Mouse (Mus musculus) limb, embryonic 13.5 days (tissue): ENCODE measurements around the gene Hoxa3. TPM values are rescaled to one million over a fixed set of nuclear protein-coding genes. Genes with fewer than 3 reads are reported as not detected.
A peak's percentile ranks its signal among the peaks of the same experiment; 100 is the strongest.

Experiments used
- ATAC-seq: fragments of 200-750 bp; cut with Nextera tagmentation; 2 replicates; pipeline ENCODE4 v1.8.0; 2017; ENCODE audit warnings: low read depth, moderate number of reproducible peaks, moderate TSS enrichment; ENCODE audit not compliant: low FRiP score
- H3K27ac ChIP-seq: fragments of 300-500 bp; sonication (generic); 2 replicates; pipeline ENCODE4 v1.5.1; 2015; ENCODE audit warnings: inconsistent platforms, mild to moderate bottlenecking, moderate library complexity
- H3K27me3 ChIP-seq: fragments of 300-500 bp; sonication (generic); 2 replicates; pipeline ENCODE4 v1.6.1; 2015; ENCODE audit warnings: mild to moderate bottlenecking, inconsistent platforms
- H3K36me3 ChIP-seq: fragments of 300-500 bp; sonication (generic); 2 replicates; pipeline ENCODE4 v1.6.1; 2015; ENCODE audit warnings: inconsistent platforms, mild to moderate bottlenecking, moderate library complexity
- H3K4me1 ChIP-seq: fragments of 300-500 bp; sonication (generic); 2 replicates; pipeline ENCODE4 v1.6.1; 2015; ENCODE audit warnings: inconsistent platforms
- H3K4me2 ChIP-seq: fragments of 300-500 bp; sonication (generic); replicated peaks from 2 replicates; pipeline ENCODE4 v1.6.1; 2015; ENCODE audit warnings: inconsistent platforms, mild to moderate bottlenecking, moderate library complexity
- H3K4me3 ChIP-seq: fragments of 300-500 bp; sonication (generic); 2 replicates; pipeline ENCODE4 v1.5.1; 2015; ENCODE audit warnings: moderate library complexity, mild to moderate bottlenecking, inconsistent platforms
- H3K9ac ChIP-seq: fragments of 300-500 bp; sonication (generic); 2 replicates; pipeline ENCODE4 v1.6.1; 2015; ENCODE audit warnings: mild to moderate bottlenecking, inconsistent platforms
- H3K9me3 ChIP-seq: fragments of 300-500 bp; sonication (generic); 2 replicates; pipeline ENCODE4 v1.6.1; 2016; ENCODE audit warnings: inconsistent platforms
- WGBS: fragments of 180-500 bp; shearing (Covaris S2); methylation state at CpG from one replicate; pipeline ENCODE4 v1.1.7; 2015; 5-methylcytosine and 5-hydroxymethylcytosine counted together
- polyA plus RNA-seq: library from polyadenylated mRNA; unstranded; fragments of >200 nt; fragmentation: Nextera tagmentation; extraction: Ambion mirVana; gene quantifications from 2 replicates; pipeline ENCODE4 v1.2.1, GENCODE M21; 2015

Gene Hoxa3
- polyA plus RNA-seq, 1 experiment from 2014 or later, result 5.9 TPM

- ATAC-seq, result no peak
- peak overlapping the region; percentile 75 for H3K4me2 ChIP-seq
- peaks cover 2% of the 10 kb centered on the region; the same call in 1 of the 2 replicates for H3K27me3 ChIP-seq
- peaks cover 27% of the 10 kb centered on the region for H3K36me3 ChIP-seq
- 11% methylated on average over 6 of the region's 6 CpGs for WGBS
- H3K4me1 ChIP-seq, result peaks cover 24% of the 10 kb centered on the region
- H3K4me3 ChIP-seq, result peak overlapping the region; percentile 95
- no peaks in the 10 kb centered on the region for H3K9me3 ChIP-seq
- H3K9ac ChIP-seq, result peak overlapping the region; percentile 100
- peak overlapping the region; percentile 100 for H3K27ac ChIP-seq
These were observed 22.7 kb upstream of the Hoxa3 start for GRCm38 (mm10) chr6:52235866-52236265.

DNA sequence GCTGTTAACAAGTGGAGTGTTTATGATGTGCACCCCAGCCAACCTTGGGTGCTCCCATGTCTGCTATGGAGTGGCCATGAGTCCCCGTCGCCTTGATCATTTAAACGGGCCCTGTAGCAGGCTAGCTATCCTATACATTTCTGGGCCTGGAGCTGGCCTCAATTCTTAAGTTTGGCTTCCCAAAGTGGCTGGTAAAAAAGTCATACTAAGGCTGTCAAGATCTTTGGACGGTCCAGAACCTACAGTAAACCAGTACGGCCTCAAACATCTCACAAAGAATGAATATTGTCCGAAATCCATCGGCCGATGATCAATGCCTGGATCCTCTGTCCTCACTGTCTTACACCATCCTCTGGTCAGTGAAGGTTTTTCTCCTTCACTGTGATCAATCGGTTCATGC lies 22.1 kb upstream of the Hoxa3 start:
- Histone ChIP-seq H3K4me2 (peak overlapping the region; percentile 75), H3K36me3 (peaks cover 28% of the 10 kb centered on the region), H3K27ac (peak overlapping the region; percentile 100), H3K9me3 (no peaks in the 10 kb centered on the region), H3K9ac (peak overlapping the region; percentile 100), H3K4me1 (peaks cover 22% of the 10 kb centered on the region), H3K27me3 (no peaks in the 10 kb centered on the region), H3K4me3 (peak overlapping the region; percentile 95)
- 10% methylated on average over 9 of the region's 9 CpGs for whole genome bisulfite sequencing
- ATAC-seq, result no peak

DNA sequence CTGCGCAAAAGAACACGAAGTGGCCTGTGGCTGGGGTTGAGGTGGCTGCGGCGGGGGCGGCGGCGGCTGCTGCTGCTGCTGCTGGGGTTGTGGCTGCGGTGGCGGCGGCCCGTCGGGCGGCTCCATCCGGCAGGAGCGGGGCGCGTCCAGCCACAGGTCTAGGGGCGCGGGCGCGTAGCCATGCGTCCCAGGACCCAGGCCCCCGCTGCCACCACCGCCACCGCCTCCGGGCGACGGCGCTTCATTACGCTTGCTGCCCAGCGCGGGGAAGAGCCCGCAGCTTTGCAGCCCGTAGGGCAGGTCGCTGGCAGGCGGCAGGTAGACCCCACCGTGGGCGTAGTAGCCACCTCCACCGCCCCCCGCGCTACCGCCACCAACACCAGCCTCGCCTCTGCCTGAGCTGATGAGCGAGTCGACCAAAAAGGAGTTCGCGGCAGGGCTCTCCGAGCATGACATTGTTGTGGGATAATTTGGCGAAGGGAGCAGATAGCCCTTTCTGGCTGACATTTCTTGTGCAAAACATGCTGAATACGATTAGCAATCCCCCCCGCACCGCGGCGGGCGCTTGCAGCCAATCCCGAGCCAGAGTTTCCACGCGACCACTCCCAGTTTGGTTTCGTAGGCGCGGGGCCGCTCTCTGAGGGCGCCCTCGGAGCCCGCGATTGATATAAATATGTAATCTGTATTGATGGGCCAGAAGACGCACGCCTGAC lies 21.4 kb upstream of the Hoxa3 start:
- peak overlapping the region; percentile 100 for H3K27ac ChIP-seq
- no peaks in the 10 kb centered on the region for H3K9me3 ChIP-seq
- no peaks in the 10 kb centered on the region for H3K27me3 ChIP-seq
- peaks cover 33% of the 10 kb centered on the region for H3K36me3 ChIP-seq
- H3K4me3 ChIP-seq, result peak overlapping the region; percentile 95
- H3K9ac ChIP-seq, result peak overlapping the region; percentile 100
- WGBS, result under 1% methylated on average over 61 of the region's 68 CpGs
- peak overlapping the region; percentile 75 for H3K4me2 ChIP-seq
- H3K4me1 ChIP-seq, result peaks cover 22% of the 10 kb centered on the region
- ATAC-seq, result peak; percentile 68

DNA sequence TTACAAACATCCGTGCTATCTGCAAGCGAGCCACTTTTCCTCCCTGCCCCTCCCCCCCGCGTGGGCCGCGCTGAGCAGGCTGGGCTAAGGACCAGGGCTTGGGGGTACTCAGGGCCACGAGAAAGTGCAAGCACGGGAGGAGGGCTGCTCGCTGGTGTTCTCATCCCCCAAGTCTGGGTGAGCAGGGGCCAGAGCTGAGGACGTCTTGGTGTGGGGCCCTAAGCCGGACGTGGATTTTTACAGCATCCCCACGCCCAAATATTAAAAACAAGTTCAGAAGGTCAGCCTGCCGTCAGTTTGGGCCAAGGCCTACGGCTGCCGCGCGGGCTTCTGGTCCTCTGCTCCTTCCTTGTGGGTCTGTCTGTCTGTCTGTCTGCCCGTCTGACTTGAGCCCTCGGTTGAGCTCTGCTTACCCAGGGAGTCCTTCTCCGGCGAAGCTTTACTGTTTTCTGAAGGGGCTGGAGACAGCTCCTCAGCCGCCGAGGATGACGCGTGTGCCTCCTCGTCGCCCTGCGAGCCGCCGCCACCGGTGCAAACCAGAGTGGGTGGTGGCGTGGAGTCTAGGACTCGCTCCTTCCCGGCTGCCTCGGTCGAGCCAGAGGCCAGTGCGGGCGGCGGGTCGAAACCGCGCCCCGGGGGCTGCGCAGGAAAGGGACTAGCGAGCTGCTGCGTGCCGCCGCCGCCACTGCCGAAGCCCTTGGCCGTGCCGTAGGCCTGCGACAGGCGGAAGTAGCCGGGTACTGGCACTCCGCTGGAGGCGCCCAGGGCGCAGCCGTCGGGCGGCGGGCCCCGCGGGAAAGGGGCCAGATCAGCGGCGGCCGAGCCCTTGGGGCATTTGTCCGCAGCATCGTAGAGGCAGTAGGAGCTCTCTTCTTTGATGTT lies 20.7 kb upstream of the Hoxa3 start:
- Histone ChIP-seq H3K4me3 (peak overlapping the region; percentile 95), H3K9ac (peak overlapping the region; percentile 100), H3K27me3 (no peaks in the 10 kb centered on the region), H3K36me3 (peaks cover 35% of the 10 kb centered on the region), H3K4me1 (peaks cover 22% of the 10 kb centered on the region), H3K4me2 (peak overlapping the region; percentile 75), H3K27ac (peak overlapping the region; percentile 100), H3K9me3 (no peaks in the 10 kb centered on the region)
- ATAC-seq, result peak; percentile 45
- under 1% methylated on average over 70 of the region's 70 CpGs for WGBS

GRCm38 (mm10) chr6:52232984-52233545 lies 19.9 kb upstream of the Hoxa3 start:
- Histone ChIP-seq H3K27ac (peak overlapping the region; percentile 100), H3K9me3 (no peaks in the 10 kb centered on the region), H3K36me3 (peaks cover 35% of the 10 kb centered on the region), H3K4me1 (peaks cover 22% of the 10 kb centered on the region), H3K4me2 (peak overlapping the region; percentile 75), H3K4me3 (peak overlapping the region; percentile 95), H3K27me3 (no peaks in the 10 kb centered on the region), H3K9ac (peak overlapping the region; percentile 100)
- no peak for ATAC-seq
- 1% methylated on average over 23 of the region's 23 CpGs for WGBS

GRCm38 (mm10) chr6:52232568-52232965 lies 19.4 kb upstream of the Hoxa3 start:
- Histone ChIP-seq H3K9me3 (no peaks in the 10 kb centered on the region), H3K4me1 (peaks cover 25% of the 10 kb centered on the region), H3K9ac (peak overlapping the region; percentile 100), H3K36me3 (peaks cover 35% of the 10 kb centered on the region), H3K27ac (peak overlapping the region; percentile 100), H3K4me2 (peak overlapping the region; percentile 75), H3K27me3 (no peaks in the 10 kb centered on the region), H3K4me3 (peak overlapping the region; percentile 95)
- under 1% methylated on average over 18 of the region's 18 CpGs for WGBS
- ATAC-seq, result no peak

DNA sequence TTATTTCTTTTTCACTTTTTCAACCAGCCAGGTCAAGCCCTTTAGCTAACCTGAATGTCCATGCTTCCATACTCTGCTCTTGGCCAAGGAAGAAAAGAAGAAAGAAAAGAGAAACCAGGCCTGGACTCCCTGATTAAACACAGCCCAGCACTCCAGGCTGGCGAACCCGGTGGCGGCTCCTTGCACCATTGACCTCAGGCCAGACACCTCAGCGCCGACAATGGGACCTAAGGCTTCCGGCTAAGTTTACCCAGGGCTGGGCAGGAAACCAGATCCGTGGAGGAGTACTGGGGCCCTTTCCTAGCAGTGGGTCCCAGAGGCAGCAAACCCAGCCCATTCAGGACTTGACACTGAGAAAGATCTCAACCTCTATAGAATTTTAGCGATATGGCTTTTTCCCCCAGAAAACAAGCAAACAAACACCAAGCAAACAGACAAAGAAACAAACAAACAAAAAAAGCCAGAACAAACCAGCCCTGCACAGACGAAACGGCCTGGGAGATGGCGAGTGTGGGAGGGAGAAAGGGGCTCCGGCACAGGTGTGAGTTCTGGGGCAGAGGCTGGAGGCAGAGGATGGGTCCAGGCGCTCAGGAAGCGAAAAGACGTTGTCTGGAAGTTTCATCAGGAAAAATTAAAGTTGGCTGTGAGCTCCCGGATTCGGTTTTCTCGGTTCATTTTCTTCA lies 18.9 kb upstream of the Hoxa3 start:
- Histone ChIP-seq H3K27ac (peak overlapping the region; percentile 100), H3K4me1 (peaks cover 28% of the 10 kb centered on the region), H3K4me2 (peak overlapping the region; percentile 75), H3K9me3 (no peaks in the 10 kb centered on the region), H3K27me3 (no peaks in the 10 kb centered on the region), H3K9ac (peak overlapping the region; percentile 100), H3K36me3 (peaks cover 35% of the 10 kb centered on the region), H3K4me3 (peak overlapping the region; percentile 95)
- under 1% methylated on average over 18 of the region's 18 CpGs for WGBS
- no peak for ATAC-seq

DNA sequence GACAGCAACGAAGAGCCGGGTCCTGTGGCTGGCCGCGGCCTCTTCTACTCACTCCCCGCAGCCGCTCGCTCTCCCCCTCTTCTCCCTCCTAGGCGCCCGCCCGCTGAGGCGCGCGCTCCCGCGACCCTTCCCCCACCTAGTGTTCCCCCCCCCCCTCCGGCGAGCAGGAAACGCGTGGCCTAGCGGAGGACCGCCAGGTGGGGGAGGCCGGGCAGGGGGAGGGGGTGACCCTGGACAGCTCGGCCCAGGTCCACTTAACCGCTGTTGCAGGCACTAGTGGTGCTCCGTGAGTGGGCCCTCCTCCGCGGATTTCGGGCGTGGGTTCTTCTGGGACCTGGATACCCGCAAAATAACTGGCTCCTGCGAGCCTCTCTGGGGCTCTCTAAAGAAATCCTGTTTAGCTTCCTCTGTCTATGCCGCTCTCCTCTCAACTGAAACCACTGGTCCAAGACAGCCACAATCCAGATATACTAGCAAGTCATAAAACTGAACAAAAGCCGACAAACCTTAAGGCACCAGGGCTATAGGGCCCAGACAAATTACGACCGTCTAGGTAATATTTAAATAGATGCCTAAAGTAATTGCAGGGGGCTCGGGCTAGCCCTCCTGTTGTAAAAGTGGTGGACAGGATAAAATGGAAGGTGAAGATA lies 17.5 kb upstream of the Hoxa3 start, which contains the start of gene Hoxa9:
Hoxa9 (minus strand) TSS at position 574 of the 650 bp plus-strand sequence.
- peak; percentile 25; the same call in 1 of the 2 replicates for ATAC-seq
- Histone ChIP-seq H3K9ac (peak within 1 kb of the TSS; percentile 100), H3K4me3 (peak within 1 kb of the TSS; percentile 95), H3K4me1 (peaks cover 19% of the 10 kb centered on the region), H3K36me3 (peaks cover 31% of the 10 kb centered on the region), H3K9me3 (no peaks in the 10 kb centered on the region), H3K27ac (peak within 1 kb of the TSS; percentile 100), H3K27me3 (no peaks in the 10 kb centered on the region), H3K4me2 (peak within 1 kb of the TSS; percentile 89)
- WGBS, result under 1% methylated on average over 24 of the region's 36 CpGs

GRCm38 (mm10) chr6:52229558-52230416 lies 16.7 kb upstream of the Hoxa3 start:
- H3K36me3 ChIP-seq, result peaks cover 40% of the 10 kb centered on the region
- WGBS, result under 1% methylated on average over 44 of the region's 44 CpGs
- H3K9ac ChIP-seq, result peak overlapping the region; percentile 99
- peaks cover 12% of the 10 kb centered on the region for H3K4me1 ChIP-seq
- H3K4me2 ChIP-seq, result peak overlapping the region; percentile 89
- no peaks in the 10 kb centered on the region for H3K27me3 ChIP-seq
- H3K4me3 ChIP-seq, result peak overlapping the region; percentile 95
- H3K9me3 ChIP-seq, result no peaks in the 10 kb centered on the region
- H3K27ac ChIP-seq, result peak overlapping the region; percentile 99
- ATAC-seq, result no peak
